Mouse (Mus musculus): ENCODE measurements around the gene Selenop. TPM values are rescaled to one million over a fixed set of nuclear protein-coding genes. Genes with fewer than 3 reads are reported as not detected.

Selenop gene
- total and polyA plus RNA-seq, 3 experiments: 0.50 TPM; not detected in 2

- no peaks in the 10 kb centered on the region for H3K79me2 ChIP-seq (ENCODE audit: control insufficient read depth, insufficient read depth, low read length, poor library complexity)
These were observed 17.7 kb upstream of the Selenop start for GRCm38 (mm10) chr15:3250620-3251019.

DNA sequence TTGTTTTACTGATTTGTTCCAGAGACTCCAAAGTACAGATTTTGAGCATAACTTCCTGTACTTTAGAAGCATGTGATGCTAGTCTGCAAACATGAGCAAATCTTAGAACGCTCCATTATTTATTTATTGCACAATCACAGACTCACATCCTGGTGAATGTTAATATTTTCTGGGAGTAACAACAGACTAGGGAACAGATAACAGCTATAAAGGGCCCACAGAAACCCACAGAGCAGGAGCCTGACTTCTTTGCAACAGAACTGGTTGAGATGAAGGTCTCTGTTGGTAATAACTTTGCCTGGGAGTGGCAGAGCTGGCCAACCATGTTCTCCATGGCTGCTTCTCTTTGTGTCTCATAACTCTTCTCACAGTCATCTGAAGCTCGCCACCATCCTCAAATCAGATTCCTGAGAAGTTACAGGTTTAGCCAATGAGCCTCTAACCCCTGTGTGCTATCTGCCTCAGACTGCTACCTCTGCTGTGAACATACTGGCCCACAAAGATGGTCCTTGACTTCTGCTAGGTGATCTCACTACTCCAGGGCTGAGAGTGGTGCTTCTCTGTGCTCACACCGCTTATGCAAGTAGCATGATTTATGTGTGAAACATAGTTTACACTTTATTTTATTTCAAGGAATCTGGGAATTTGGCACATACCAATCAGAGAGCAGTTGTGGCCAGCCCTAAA lies 17.2 kb upstream of the Selenop start:
- TF ChIP-seq USF2 (IDR thresholded peaks at IDR 0.05; ENCODE audit: borderline replicate concordance in 1 of 2, insufficient read depth in 1 of 2, low read depth in 1 of 2, low read length in 2 of 2): no peak
- no peak for TF ChIP-seq ZC3H11A (IDR thresholded peaks at IDR 0.05; ENCODE audit: low read depth, low read length)
- TF ChIP-seq CHD2 (IDR thresholded peaks at IDR 0.05; ENCODE audit: low read length): no peak
- TF ChIP-seq TCF12 (IDR thresholded peaks at IDR 0.05; ENCODE audit: low read depth, low read length): no peak
- no peak for TF ChIP-seq UBTF (IDR thresholded peaks at IDR 0.05; ENCODE audit: borderline replicate concordance, insufficient read depth, low read depth, low read length)
- no peak for TF ChIP-seq NRF1 (IDR thresholded peaks at IDR 0.05; ENCODE audit: insufficient read depth, low read depth, low read length, poor library complexity, severe bottlenecking)
- TF ChIP-seq SMC3 (IDR thresholded peaks at IDR 0.05; ENCODE audit: low read depth, low read length): no peak
- no peak for TF ChIP-seq CTCF (IDR thresholded peaks at IDR 0.05 in 2 of 3, conservative IDR thresholded peaks at IDR 0.05 in 1 of 3; ENCODE audit: control insufficient read depth in 1 of 3, insufficient read depth in 1 of 3, low read depth in 2 of 3, low read length in 3 of 3, poor library complexity in 1 of 3, severe bottlenecking in 1 of 3)
- TF ChIP-seq SIN3A (IDR thresholded peaks at IDR 0.05; ENCODE audit: low read length): no peak
- no peak for TF ChIP-seq CHD1 (IDR thresholded peaks at IDR 0.05; ENCODE audit: low read depth, low read length)
- no peak for TF ChIP-seq RAD21 (IDR thresholded peaks at IDR 0.05; ENCODE audit: low read depth, low read length)
- no peak for TF ChIP-seq ZNF384 (IDR thresholded peaks at IDR 0.05; ENCODE audit: low read depth, low read length)
- TF ChIP-seq MAZ (IDR thresholded peaks at IDR 0.05; ENCODE audit: low read depth, low read length): no peak
- no peak for TF ChIP-seq RCOR1 (IDR thresholded peaks at IDR 0.05; ENCODE audit: low read depth, low read length)
- TF ChIP-seq HCFC1 (IDR thresholded peaks at IDR 0.05; ENCODE audit: low read depth, low read length): no peak
- no peak for TF ChIP-seq POLR2AphosphoS5 (IDR thresholded peaks at IDR 0.05; ENCODE audit: borderline replicate concordance, low read depth, low read length)
- TF ChIP-seq MAFK (IDR thresholded peaks at IDR 0.05; ENCODE audit: borderline replicate concordance, low read depth, low read length): no peak
- no peak for TF ChIP-seq USF1 (IDR thresholded peaks at IDR 0.05; ENCODE audit: low read depth, low read length)
- no peak for TF ChIP-seq POLR2A (IDR thresholded peaks at IDR 0.05; ENCODE audit: control insufficient read depth in 1 of 2, insufficient read depth in 1 of 2, low read depth in 1 of 2, low read length in 2 of 2, poor library complexity in 1 of 2)
- TF ChIP-seq MEF2A (IDR thresholded peaks at IDR 0.05; ENCODE audit: extremely low read depth, insufficient replicate concordance, low read depth, low read length, poor library complexity, severe bottlenecking): no peak
- H3K4me3 ChIP-seq (ENCODE audit: control insufficient read depth in 1 of 2, insufficient read depth in 1 of 2, low read depth in 2 of 2, low read length in 2 of 2): no peak overlapping the region
- no peaks in the 10 kb centered on the region for H3K79me2 ChIP-seq (ENCODE audit: control insufficient read depth, insufficient read depth, low read length, poor library complexity)
- H3K9me3 ChIP-seq (replicated peaks; ENCODE audit: insufficient read depth, low read length): no peaks in the 10 kb centered on the region
- H3K9ac ChIP-seq (ENCODE audit: control insufficient read depth, low read depth, low read length, poor library complexity, severe bottlenecking): no peak overlapping the region
- no peaks in the 10 kb centered on the region for H3K36me3 ChIP-seq (ENCODE audit: control insufficient read depth in 1 of 2, insufficient read depth in 2 of 2, low read length in 2 of 2)
- no peak overlapping the region for H3K27ac ChIP-seq (ENCODE audit: control insufficient read depth, low read depth, low read length)
- no peaks in the 10 kb centered on the region for H3K4me1 ChIP-seq (ENCODE audit: control insufficient read depth in 1 of 2, insufficient read depth in 2 of 2, low read length in 2 of 2)
- no peak for DNase-seq (ENCODE audit: low read depth, low spot score)
- no peaks in the 10 kb centered on the region for H3K27me3 ChIP-seq (ENCODE audit: control insufficient read depth in 1 of 2, insufficient read depth in 2 of 2, low read length in 2 of 2)

More at GRCm38 (mm10) chr15:3250620-3251019, 17.7 kb upstream of the Selenop start:
- TF ChIP-seq CTCF (IDR thresholded peaks at IDR 0.05 in 2 of 3, conservative IDR thresholded peaks at IDR 0.05 in 1 of 3; ENCODE audit: control insufficient read depth in 1 of 3, insufficient read depth in 1 of 3, low read depth in 2 of 3, low read length in 3 of 3, poor library complexity in 1 of 3, severe bottlenecking in 1 of 3) (no peak), GABPA (IDR thresholded peaks at IDR 0.05; ENCODE audit: low read depth, low read length) (no peak), E2F4 (IDR thresholded peaks at IDR 0.05; ENCODE audit: borderline replicate concordance, low read depth, low read length) (no peak), POLR2AphosphoS5 (IDR thresholded peaks at IDR 0.05; ENCODE audit: borderline replicate concordance, low read depth, low read length) (no peak), UBTF (IDR thresholded peaks at IDR 0.05; ENCODE audit: borderline replicate concordance, insufficient read depth, low read depth, low read length) (no peak), NRF1 (IDR thresholded peaks at IDR 0.05; ENCODE audit: insufficient read depth, low read depth, low read length, poor library complexity, severe bottlenecking) (no peak)
- Histone ChIP-seq H3K27ac (ENCODE audit: control insufficient read depth, low read depth, low read length) (no peak overlapping the region), H3K9me3 (replicated peaks; ENCODE audit: insufficient read depth, low read length) (no peaks in the 10 kb centered on the region), H3K27me3 (ENCODE audit: control insufficient read depth in 1 of 2, insufficient read depth in 2 of 2, low read length in 2 of 2) (no peaks in the 10 kb centered on the region), H3K4me3 (ENCODE audit: control insufficient read depth in 1 of 2, insufficient read depth in 1 of 2, low read depth in 2 of 2, low read length in 2 of 2) (no peak overlapping the region), H3K4me1 (ENCODE audit: control insufficient read depth in 1 of 2, insufficient read depth in 2 of 2, low read length in 2 of 2) (no peaks in the 10 kb centered on the region), H3K36me3 (ENCODE audit: control insufficient read depth in 1 of 2, insufficient read depth in 2 of 2, low read length in 2 of 2) (no peaks in the 10 kb centered on the region), H3K9ac (ENCODE audit: control insufficient read depth, low read depth, low read length, poor library complexity, severe bottlenecking) (no peak overlapping the region)
- DNase-seq (ENCODE audit: low read depth, low spot score): no peak

Data from MEL (cell line).